ENCODE assay signal across 8 mouse cellular contexts in genomic region chr4:34882818-34883217, GRCm38 (mm10). TPM values are rescaled to one million over a fixed set of nuclear protein-coding genes. Genes with fewer than 3 reads are reported as not detected.
A peak's percentile ranks its signal among the peaks of the same experiment; 100 is the strongest.
DNase-seq lines count a peak whose midpoint lies in the region; ATAC-seq lines count a peak whose summit lies in the region.

Zfp292 (minus strand) TSS chr4:34882960.

- WGBS in hindbrain, embryonic 15.5 days = under 1% methylated on average over 34 of the region's 44 CpGs

- peak within 1 kb of the TSS; percentile 98 for H3K27ac ChIP-seq in hindbrain, embryonic 15.5 days (replicated peaks)

- DNase-seq in ZHBTc4 (ENCODE audit: low read depth, low spot score) = peak; percentile 97
- peak; percentile 86 to 93 for DNase-seq in cerebellum, postnatal 4 days (ENCODE audit: low spot score in 2 of 2)
- DNase-seq in frontal cortex, postnatal 36 days (ENCODE audit: low spot score in 2 of 2) = peak; percentile 93 to 97
- DNase-seq in left cerebral cortex, adult 18-20 months (ENCODE audit: low spot score in 2 of 2) = peak; percentile 93 to 95
- DNase-seq in lung, postnatal 4 days = peak; percentile 93 to 96
- peak; percentile 97 for DNase-seq in retina, postnatal 1 day
- DNase-seq in thymus, postnatal 4 days = peak; percentile 92

- no peaks in the 10 kb centered on the region for H3K9me3 ChIP-seq in hindbrain, embryonic 15.5 days

- H3K27me3 ChIP-seq in hindbrain, embryonic 15.5 days = no peaks in the 10 kb centered on the region

- H3K4me1 ChIP-seq in hindbrain, embryonic 15.5 days (replicated peaks) = peaks cover 39% of the 10 kb centered on the region

- H3K36me3 ChIP-seq in hindbrain, embryonic 15.5 days = 0 out of 2 replicates have a peak, but pooled peaks cover 4% of the 10 kb centered on the region

- H3K9ac ChIP-seq in hindbrain, embryonic 15.5 days = peak within 1 kb of the TSS; percentile 92

- peak within 1 kb of the TSS; percentile 74 for H3K4me3 ChIP-seq in hindbrain, embryonic 15.5 days

- H3K4me2 ChIP-seq in hindbrain, embryonic 15.5 days = peak within 1 kb of the TSS; percentile 81

- peak; percentile 94 for ATAC-seq in hindbrain, embryonic 15.5 days (ENCODE audit: low FRiP score, low read depth)

RNA-seq across cellular contexts. Expression of gene Zfp292, which starts in this region (rescaled TPM):
- polyA plus RNA-seq in hindbrain, embryonic 15.5 days (2015; fragmentation: Nextera tagmentation; extraction: Ambion mirVana) = 23.1 and 24.8 TPM in 2 replicates
- total RNA-seq in left cerebral cortex, adult 18-20 months (2021) = 10 to 100 TPM; 26.5 to 27.5 TPM

Comparison
In these comparisons a context has a peak if more than half of its experiments do, and no peak if none do; other contexts are left out.
1. Peak in every context shown above with its lines: DNase-seq, ATAC-seq, H3K4me3 ChIP-seq and H3K27ac ChIP-seq.